Mouse (Mus musculus): ENCODE results near the gene A730046J19Rik. TPM values are rescaled to one million over a fixed set of nuclear protein-coding genes. Genes with fewer than 3 reads are reported as not detected.

A730046J19Rik gene
- 0.57 and 0.67 TPM in 2 replicates for polyA plus RNA-seq (2015; fragmentation: Nextera tagmentation; extraction: Ambion mirVana)

DNA sequence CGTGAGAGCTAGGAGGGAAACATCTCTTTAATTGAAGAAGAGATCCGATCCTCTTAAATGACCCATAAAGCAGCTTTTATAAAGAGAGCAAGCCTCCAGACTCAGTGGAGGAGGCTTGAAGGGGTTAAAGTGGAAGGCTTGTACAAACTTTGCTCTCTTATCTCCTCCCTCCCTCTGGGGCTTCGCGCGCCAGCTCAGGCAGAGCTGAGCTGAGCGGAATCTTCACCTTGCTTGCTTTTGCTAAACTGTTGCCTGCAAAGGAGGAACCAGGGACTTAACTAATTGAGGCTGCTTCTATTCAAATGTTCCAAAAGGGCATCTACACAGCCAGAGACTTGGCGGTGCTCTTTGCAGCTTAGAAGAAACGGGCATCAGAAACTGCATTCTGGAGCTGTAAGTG lies at the start of gene A730046J19Rik:
Gene A730046J19Rik (plus strand): TSS at position 173 of the 400 bp plus-strand sequence.

Other genes starting within 250 kb of the A730046J19Rik start
- 0.05 and 0.17 TPM in 2 replicates for gene Dcx, start 220.4 kb upstream of the A730046J19Rik start, polyA plus RNA-seq (2015; fragmentation: Nextera tagmentation; extraction: Ambion mirVana)
- 9.2 and 10.4 TPM in 2 replicates for gene Alg13, start 164.1 kb downstream of the A730046J19Rik start, polyA plus RNA-seq (2015; fragmentation: Nextera tagmentation; extraction: Ambion mirVana)